Mouse (Mus musculus) ES-E14 (cell line): ENCODE results near the gene 3110082I17Rik. TPM values are rescaled to one million over a fixed set of nuclear protein-coding genes. Genes with fewer than 3 reads are reported as not detected.

Source experiments
- DNase-seq: peaks from one replicate; pipeline ENCODE4 v3.0.0-alpha.2; 2013; ENCODE audit warnings: low read depth, low spot score
- H3K27ac ChIP-seq: 2 replicates; pipeline ENCODE4 v1.5.1; 2012; ENCODE audit warnings: low read depth, mild to moderate bottlenecking, low read length, moderate library complexity, mixed read lengths; ENCODE audit not compliant: poor library complexity, insufficient read depth, severe bottlenecking
- H3K36me3 ChIP-seq: 2 replicates; pipeline ENCODE4 v1.6.1; 2012; ENCODE audit warnings: mild to moderate bottlenecking, low read length, moderate library complexity, mixed read lengths; ENCODE audit not compliant: control insufficient read depth, poor library complexity, insufficient read depth, severe bottlenecking
- H3K4me1 ChIP-seq, 2 experiments: fragments of 150-350 bp in 1 of 2; sonication (generic) in 1 of 2; 2 replicates each; pipeline ENCODE4 v1.6.1; 2012; ENCODE audit warnings: low read length in 2 of 2, mild to moderate bottlenecking in 1 of 2, mixed read lengths in 1 of 2; ENCODE audit not compliant: control insufficient read depth in 2 of 2, insufficient read depth in 2 of 2, poor library complexity in 1 of 2
- H3K4me3 ChIP-seq, 2 experiments: fragments of 150-350 bp in 1 of 2; sonication (generic) in 1 of 2; 2 replicates each; pipeline ENCODE4 v1.5.1; 2012; ENCODE audit warnings: low read length in 2 of 2, low read depth in 1 of 2, mild to moderate bottlenecking in 1 of 2, mixed read lengths in 1 of 2; ENCODE audit not compliant: insufficient read depth in 1 of 2, poor library complexity in 1 of 2, severe bottlenecking in 1 of 2
- H3K9ac ChIP-seq: 2 replicates; pipeline ENCODE4 v1.6.1; 2012; ENCODE audit warnings: low read depth, mild to moderate bottlenecking, low read length, mixed read lengths; ENCODE audit not compliant: poor library complexity, insufficient read depth, severe bottlenecking
- H3K9me3 ChIP-seq: fragments of 150-350 bp; sonication (generic); 2 replicates; pipeline ENCODE4 v1.6.1; 2012; ENCODE audit warnings: low read depth, mild to moderate bottlenecking, low read length; ENCODE audit not compliant: control insufficient read depth, insufficient read depth
- CHD2 ChIP-seq: IDR thresholded peaks from 2 replicates; pipeline ENCODE4 v1.6.1; 2014; ENCODE audit warnings: mild to moderate bottlenecking, low read depth, low read length, inconsistent platforms
- HCFC1 ChIP-seq: IDR thresholded peaks from 2 replicates; pipeline ENCODE4 v1.6.1; 2012; ENCODE audit warnings: low read length, inconsistent platforms, borderline replicate concordance; ENCODE audit not compliant: insufficient read depth
- MAFK ChIP-seq: IDR thresholded peaks from 2 replicates; pipeline ENCODE4 v1.6.1; 2014; ENCODE audit warnings: mild to moderate bottlenecking, low read depth, low read length, inconsistent platforms; ENCODE audit not compliant: insufficient read depth
- ZC3H11A ChIP-seq: IDR thresholded peaks from 2 replicates; pipeline ENCODE4 v1.6.1; 2012; ENCODE audit warnings: low read depth, mild to moderate bottlenecking, inconsistent platforms, low read length, borderline replicate concordance
- ZNF384 ChIP-seq: IDR thresholded peaks from 2 replicates; pipeline ENCODE4 v1.6.1; 2012; ENCODE audit warnings: low read depth, low read length, inconsistent platforms
- in situ Hi-C, 2 experiments: fragments of 600-800 bp; cut with MboI; formaldehyde crosslinking; loops; one replicate each; pipeline ENCODE4 v1.15.1; 2025; ENCODE audit warnings: low sequenced_read_pairs in 2 of 2, inconsistent platforms in 1 of 2; ENCODE audit not compliant: unreplicated experiment in 2 of 2
- total RNA-seq: library from RNA; depleted of rRNA; stranded (reverse); fragments of 300-350 nt; gene quantifications from 2 replicates; pipeline ENCODE4 v1.2.3, GENCODE M21; 2012

The 3110082I17Rik gene
- total RNA-seq, 1 experiment, result 32.6 TPM

DNA sequence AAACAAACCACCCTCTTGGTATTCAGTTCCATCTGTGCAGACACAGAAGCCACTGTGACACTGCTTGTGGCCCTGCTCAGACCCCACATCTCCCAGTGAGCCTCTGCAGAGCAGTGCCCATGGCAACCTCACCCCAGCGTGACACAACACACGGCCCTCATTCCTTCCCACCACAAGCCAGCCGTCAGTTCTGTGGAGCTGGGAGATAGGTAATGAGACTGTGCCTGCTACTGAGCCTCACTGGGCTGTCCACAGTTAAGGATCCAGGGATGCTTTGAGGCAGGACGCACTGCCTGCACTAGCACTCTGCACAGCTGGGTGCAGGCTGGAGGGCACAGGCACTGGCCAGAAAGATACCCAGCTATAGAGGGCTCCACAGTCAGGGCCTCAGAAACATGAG lies 10.4 kb downstream of the 3110082I17Rik start:
- Histone ChIP-seq H3K4me3 (no peak overlapping the region), H3K36me3 (peaks cover 14% of the 10 kb centered on the region), H3K4me1 (peaks cover 0 to 11% of the 10 kb centered on the region in 2 experiments; a peak in 2 of 4 replicates), H3K27ac (no peak overlapping the region), H3K9me3 (no peaks in the 10 kb centered on the region), H3K9ac (no peak overlapping the region)
- in situ Hi-C loops, result no loop called here
- no peak for DNase-seq
- TF ChIP-seq ZC3H11A (no peak), ZNF384 (no peak), CHD2 (no peak), MAFK (no peak), HCFC1 (no peak)

- Histone ChIP-seq H3K9ac (no peak overlapping the region), H3K36me3 (peaks cover 14% of the 10 kb centered on the region; the same call in 1 of the 2 replicates), H3K4me1 (peaks cover 0 to 15% of the 10 kb centered on the region in 2 experiments; a peak in 2 of 4 replicates), H3K9me3 (no peaks in the 10 kb centered on the region), H3K4me3 (no peak overlapping the region), H3K27ac (no peak overlapping the region)
- no peak for DNase-seq
- in situ Hi-C loops, result no loop called here
- TF ChIP-seq ZNF384 (no peak), HCFC1 (no peak), MAFK (no peak), ZC3H11A (no peak), CHD2 (no peak)
Observed at GRCm38 (mm10) chr5:139449161-139449791, 11.1 kb downstream of the 3110082I17Rik start.

GRCm38 (mm10) chr5:139448025-139448424 lies 12.3 kb downstream of the 3110082I17Rik start:
- DNase-seq, result no peak
- in situ Hi-C loops, result no loop called here
- Histone ChIP-seq H3K9ac (no peak overlapping the region), H3K36me3 (peaks cover 6% of the 10 kb centered on the region; the same call in 1 of the 2 replicates), H3K4me1 (peaks cover 0 to 17% of the 10 kb centered on the region in 2 experiments; a peak in 2 of 4 replicates), H3K9me3 (no peaks in the 10 kb centered on the region), H3K4me3 (no peak overlapping the region), H3K27ac (no peak overlapping the region)
- TF ChIP-seq HCFC1, result no peak
- TF ChIP-seq ZNF384, result no peak
- no peak for TF ChIP-seq ZC3H11A
- no peak for TF ChIP-seq CHD2
- TF ChIP-seq MAFK, result no peak

DNA sequence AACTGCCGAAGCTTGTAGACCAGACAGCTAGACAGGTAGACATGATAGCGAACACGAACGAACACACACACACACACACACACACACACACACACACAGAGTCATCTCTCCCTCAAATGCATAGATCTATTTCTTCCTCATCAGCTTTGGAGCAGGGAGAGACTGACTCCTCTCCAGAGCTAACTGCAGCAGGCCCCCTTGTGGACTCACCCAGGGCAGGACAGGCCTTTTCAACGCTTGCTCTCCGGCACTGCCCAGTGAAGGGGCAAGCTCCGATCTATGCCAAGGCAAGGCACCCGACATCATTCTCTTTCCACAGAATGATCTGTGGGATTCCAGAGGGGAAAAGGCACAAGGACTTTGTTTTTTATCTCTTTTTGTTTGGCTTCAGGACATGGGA lies 15.1 kb downstream of the 3110082I17Rik start:
- H3K27ac ChIP-seq, result no peak overlapping the region
- H3K36me3 ChIP-seq, result no peaks in the 10 kb centered on the region; the same call in 1 of the 2 replicates
- TF ChIP-seq CHD2 (no peak), MAFK (no peak), ZNF384 (no peak), ZC3H11A (no peak), HCFC1 (no peak)
- peaks cover 0 to 20% of the 10 kb centered on the region in 2 experiments; a peak in 2 of 4 replicates for H3K4me1 ChIP-seq
- no peak for DNase-seq
- no peak overlapping the region for H3K9ac ChIP-seq
- in situ Hi-C loops, result no loop called here
- H3K9me3 ChIP-seq, result no peaks in the 10 kb centered on the region
- H3K4me3 ChIP-seq, result no peak overlapping the region
